Mouse (Mus musculus): ENCODE data around the gene Gm28551.

Gm28551 gene

GRCm38 (mm10) chr1:53291197-53291596, 61.3 kb downstream of the Gm28551 start:
- DNase-seq (ENCODE audit: low spot score in 2 of 2) = no peak

All from right cerebral cortex, adult 2 months (tissue).